10 mouse cellular contexts compared by ENCODE assay signal in the genomic region with DNA sequence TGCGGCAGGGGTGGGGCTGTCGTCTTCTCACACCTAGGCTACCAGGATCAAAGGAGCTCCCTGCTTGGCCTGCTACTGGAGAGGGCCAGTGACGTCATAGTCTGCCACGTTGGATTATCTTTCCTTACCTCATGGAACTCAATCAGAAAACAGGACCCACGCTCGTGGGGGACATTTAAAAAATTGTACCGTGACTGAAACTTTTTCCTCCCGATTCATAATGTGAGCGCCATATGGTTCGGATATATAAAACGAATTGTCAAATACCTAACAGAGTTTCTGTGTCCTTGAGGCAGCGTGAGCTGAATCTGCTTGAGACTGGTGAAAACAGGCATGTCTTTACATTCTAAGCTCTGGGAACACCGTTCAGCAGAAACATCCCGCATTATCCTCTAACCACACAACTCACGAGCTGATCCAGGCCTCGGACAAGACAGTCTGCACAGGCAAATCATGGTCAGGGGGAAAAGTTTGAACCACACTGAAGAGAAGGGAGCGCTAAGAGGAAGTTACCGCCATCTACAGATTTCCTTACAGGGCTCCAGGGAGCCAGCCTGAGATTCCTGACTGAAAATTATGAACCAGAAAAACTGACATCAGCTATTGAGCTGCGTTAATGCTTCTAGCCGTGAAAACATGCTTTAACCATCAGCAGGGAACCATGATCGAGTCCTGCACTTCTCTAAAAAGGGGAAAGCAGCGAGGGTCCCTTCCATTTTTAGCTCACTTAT. TPM values are rescaled to one million over a fixed set of nuclear protein-coding genes. Genes with fewer than 3 reads are reported as not detected.
DNase-seq lines count a peak whose midpoint lies in the region; ATAC-seq lines count a peak whose summit lies in the region.
"Had no signal": no experiment of that assay in that cellular context is flagged by ENCODE, and none has a peak within 500 bp of the region (broad histone marks: within the 10 kb centered on the region; RNA-seq: fewer than 3 reads in every experiment).

No protein-coding gene starts in this region.

- H3K9me3 ChIP-seq in limb, embryonic 15.5 days = no peaks in the 10 kb centered on the region

- ATAC-seq in frontal cortex, adult (ENCODE audit: low TSS enrichment) = peak; percentile 13; the same call in 1 of the 2 replicates
- ATAC-seq in limb, embryonic 15.5 days (ENCODE audit: insufficient number of reproducible peaks, low FRiP score, low TSS enrichment, low read depth) = no peak

- no peak overlapping the region for H3K9ac ChIP-seq in limb, embryonic 15.5 days

- peak overlapping the region; percentile 89 for H3K4me2 ChIP-seq in limb, embryonic 15.5 days

- H3K27me3 ChIP-seq in limb, embryonic 15.5 days = peaks cover 9% of the 10 kb centered on the region

- no peaks in the 10 kb centered on the region for H3K36me3 ChIP-seq in limb, embryonic 15.5 days

- H3K4me1 ChIP-seq in limb, embryonic 15.5 days = peaks cover 22% of the 10 kb centered on the region

- peak overlapping the region; percentile 69 for H3K4me3 ChIP-seq in limb, embryonic 15.5 days

- WGBS in limb, embryonic 15.5 days = 3% methylated on average over 22 of the region's 22 CpGs

- H3K27ac ChIP-seq in limb, embryonic 15.5 days = peak overlapping the region; percentile 75

- no peak for DNase-seq in frontal cortex, postnatal 14 days (ENCODE audit: low spot score in 2 of 2)
- peak; percentile 53 for DNase-seq in right cerebral cortex, adult 18-20 months
- no peak for DNase-seq in right cerebral cortex, postnatal 36 days (ENCODE audit: low spot score in 2 of 2)
- DNase-seq in retina, postnatal 1 day = peak; percentile 53
- DNase-seq in adrenal gland, adult 18-20 months (ENCODE audit: low spot score in 2 of 2) = no peak
- DNase-seq in ovary, postnatal 14 days (ENCODE audit: low spot score) = no peak

RNA-seq across cellular contexts. Expression of a gene that starts 1.4 kb away (rescaled TPM):
- 7.4 and 7.5 TPM in 2 replicates for polyA plus RNA-seq in limb, embryonic 15.5 days (2015; fragmentation: Nextera tagmentation; extraction: Ambion mirVana)
- under 1 TPM; 0.64 to 0.86 TPM for total RNA-seq in adrenal gland, adult 18-20 months (2021)
- total RNA-seq: neutrophil, adult 5-6 weeks had no signal
- polyA plus RNA-seq: erythroblast, embryonic 14.5 days had no signal

Comparison
In these comparisons a context has a peak if more than half of its experiments do, and no peak if none do; other contexts are left out.
1. DNase-seq: peak in right cerebral cortex, adult 18-20 months (single experiment) and retina, postnatal 1 day (single experiment); none in frontal cortex, postnatal 14 days (0 of 2), right cerebral cortex, postnatal 36 days (0 of 2), adrenal gland, adult 18-20 months (0 of 2) and ovary, postnatal 14 days (single experiment).